Comparison of ENCODE assay signal across 19 mouse cellular contexts in the genomic region with DNA sequence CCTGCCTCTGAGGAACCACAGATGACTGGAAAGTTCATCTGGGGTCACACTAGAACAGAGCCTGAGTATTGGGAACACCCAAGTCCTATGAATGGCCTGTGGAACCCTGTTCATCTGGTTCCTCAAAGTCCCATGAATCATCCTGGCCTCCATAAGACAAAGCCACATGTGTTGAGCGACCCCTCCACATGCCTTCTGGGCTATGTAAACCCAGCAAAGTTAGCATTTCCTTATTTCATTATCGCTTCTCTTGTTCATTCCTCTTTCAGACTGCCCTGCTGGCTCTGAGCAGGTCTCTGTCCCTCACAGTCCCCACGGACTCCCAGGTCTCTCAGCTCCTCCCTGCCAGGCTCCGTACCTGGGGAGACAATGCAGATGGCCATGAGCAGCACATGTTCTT. TPM values are rescaled to one million over a fixed set of nuclear protein-coding genes. Genes with fewer than 3 reads are reported as not detected.
"Had no signal": no experiment of that assay in that cellular context is flagged by ENCODE, and none has a peak within 500 bp of the region (broad histone marks: within the 10 kb centered on the region; RNA-seq: fewer than 3 reads in every experiment).

No protein-coding gene starts in this region.

- H3K4me3 ChIP-seq: megakaryocyte, embryonic 14.5 days; midbrain, embryonic 13.5 days; midbrain, embryonic 15.5 days; neural tube, embryonic 12.5 days had no signal

- H3K9ac ChIP-seq: liver, embryonic 14.5 days; lung, embryonic 14.5 days; midbrain, embryonic 13.5 days; midbrain, embryonic 15.5 days; neural tube, embryonic 12.5 days had no signal

- DNase-seq: lung, adult 18-20 months; lung, embryonic 14.5 days; lung, postnatal 10 days; lung, postnatal 4 days; retina, postnatal 1 day; right cerebral cortex, adult 18-20 months; right cerebral cortex, postnatal 25 days; right cerebral cortex, postnatal 4 days; spleen, adult 18-20 months; thymus, adult 18-20 months; thymus, postnatal 14 days; thymus, postnatal 36 days had no signal

- ATAC-seq: midbrain, embryonic 13.5 days; midbrain, embryonic 15.5 days had no signal

- H3K9me3 ChIP-seq: midbrain, embryonic 13.5 days; midbrain, embryonic 15.5 days; neural tube, embryonic 12.5 days had no signal

- H3K4me1 ChIP-seq: megakaryocyte, embryonic 14.5 days; neural tube, embryonic 12.5 days had no signal

- H3K27ac ChIP-seq: liver, embryonic 14.5 days; midbrain, embryonic 13.5 days; midbrain, embryonic 15.5 days; neural tube, embryonic 12.5 days had no signal

- H3K4me2 ChIP-seq: lung, embryonic 14.5 days; midbrain, embryonic 11.5 days; midbrain, embryonic 13.5 days; midbrain, embryonic 15.5 days; neural tube, embryonic 12.5 days had no signal

- H3K36me3 ChIP-seq: midbrain, embryonic 13.5 days; midbrain, embryonic 15.5 days; neural tube, embryonic 12.5 days had no signal

- H3K27me3 ChIP-seq: midbrain, embryonic 13.5 days; midbrain, embryonic 15.5 days; neural tube, embryonic 12.5 days had no signal

RNA-seq across cellular contexts. Expression of gene Vdr, which starts 52.0 kb away (rescaled TPM):
- total RNA-seq: monocyte, adult 5-6 weeks had no signal
- polyA plus RNA-seq: midbrain, embryonic 13.5 days had no signal
